Mouse (Mus musculus): ENCODE measurements at regions not wholly inside any gene's neighbourhood (a gene's known extent, or its start where the extent isn't known, plus 50 kb on each side); places are given as distances from the start of the nearest gene placed in this dataset.

DNA sequence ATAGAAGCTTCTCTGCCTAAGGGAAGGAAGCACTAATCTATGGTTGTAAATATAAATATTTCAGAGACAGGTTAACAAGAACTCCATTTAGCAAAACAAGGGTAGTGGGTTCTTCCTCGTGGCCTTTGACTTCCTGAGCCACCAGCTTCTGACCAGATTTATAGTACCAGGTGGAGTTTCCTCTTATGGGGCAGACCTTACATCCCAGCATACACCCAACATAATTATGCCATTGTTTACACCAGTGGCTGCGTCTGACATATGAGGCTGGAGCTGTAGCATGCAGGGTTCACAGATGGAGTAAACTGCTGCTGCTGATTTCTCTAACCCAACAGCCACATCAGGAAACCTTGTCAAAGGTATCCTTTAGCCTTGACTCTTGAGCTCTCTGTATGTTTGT lies 75.5 kb downstream of the Trib2 start:
- DNase-seq = no peak

GRCm38 (mm10) chr12:15738989-15739388 lies 77.7 kb downstream of the Trib2 start:
- DNase-seq = peak; percentile 15

DNA sequence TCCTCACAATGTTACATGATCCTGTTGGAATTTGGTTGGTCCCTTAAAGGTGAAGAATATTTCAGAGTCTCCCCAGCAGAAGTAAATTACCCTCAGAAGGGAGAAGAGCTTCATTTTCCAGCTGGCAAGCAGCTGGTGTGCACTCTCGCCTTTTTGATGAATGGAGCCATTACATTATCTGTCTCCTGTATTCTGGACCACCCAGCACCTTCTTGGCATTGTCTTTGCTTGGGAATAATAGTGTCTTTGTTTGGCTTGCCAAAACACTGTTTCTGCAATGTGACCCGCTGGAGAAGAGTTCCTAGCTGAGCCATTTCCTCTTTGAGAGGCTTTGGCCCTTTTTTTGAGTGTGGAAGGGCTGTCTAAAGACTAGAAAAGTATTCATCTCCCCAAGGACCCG lies 85.5 kb downstream of the Trib2 start:
- no peak for DNase-seq

- no peak for DNase-seq
Observed at GRCm38 (mm10) chr12:15729696-15730095, 87.0 kb downstream of the Trib2 start.

- DNase-seq = no peak
Observed at GRCm38 (mm10) chr12:15723529-15723928, 93.2 kb downstream of the Trib2 start.

DNA sequence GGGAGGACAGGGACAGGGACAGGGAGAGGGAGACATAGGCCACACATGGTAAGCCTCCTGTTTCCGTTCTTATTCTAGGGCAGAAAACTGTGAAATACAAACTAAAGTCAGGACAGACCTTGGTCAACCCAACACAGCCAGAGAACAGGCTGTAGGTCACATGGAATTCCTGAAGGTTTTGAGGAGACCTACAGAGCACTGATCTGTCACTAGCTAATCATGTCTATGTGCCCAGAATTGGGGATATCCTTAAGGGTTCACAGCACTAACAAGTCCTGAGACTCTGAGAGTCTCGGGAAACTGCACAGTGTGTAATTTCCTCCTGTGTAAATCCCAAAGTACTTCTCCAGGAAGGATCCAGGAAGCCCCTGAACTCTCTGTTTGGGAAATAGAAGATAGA lies 94.6 kb downstream of the Trib2 start:
- no peak for DNase-seq

DNA sequence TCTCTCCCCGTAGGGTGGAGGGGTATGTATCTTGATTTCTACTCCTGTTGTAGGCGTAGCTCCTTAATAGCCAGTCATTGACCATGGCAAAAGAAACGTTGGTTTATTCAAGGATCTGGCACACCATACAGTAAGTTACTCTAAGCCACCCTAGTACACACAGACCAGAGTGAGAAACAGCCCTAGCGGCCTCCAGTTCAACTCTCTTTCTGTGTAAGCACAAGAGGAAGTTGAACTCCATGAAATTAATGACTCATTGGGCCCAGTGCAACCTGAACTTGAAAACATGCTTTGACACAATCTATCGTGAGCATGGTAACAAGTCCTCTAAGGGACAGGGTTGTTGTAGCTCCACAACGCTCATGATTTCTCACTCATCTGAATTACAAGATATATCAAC lies 96.6 kb downstream of the Trib2 start:
- DNase-seq = no peak

GRCm38 (mm10) chr12:15718827-15719226 lies 97.9 kb downstream of the Trib2 start:
- DNase-seq = peak; percentile 25

DNA sequence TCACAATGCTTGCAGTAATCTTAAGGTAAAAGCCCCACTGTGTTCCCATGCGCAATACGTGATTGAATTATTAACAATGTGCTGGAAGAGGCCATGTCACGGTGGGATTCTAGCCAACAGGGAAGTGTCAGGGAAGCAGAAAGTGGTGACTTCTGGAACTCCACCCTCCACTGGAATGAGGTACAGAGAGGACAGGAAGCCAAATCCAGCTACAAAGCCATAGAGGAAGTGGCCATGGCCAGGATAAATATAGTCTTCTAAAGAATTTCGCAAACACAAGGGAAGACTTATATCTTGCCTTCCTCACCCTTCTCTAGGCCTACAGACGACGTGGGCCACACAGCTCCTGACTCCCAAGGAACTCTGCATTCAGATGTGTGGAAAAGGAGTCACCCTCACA lies 98.7 kb downstream of the Trib2 start:
- DNase-seq = peak; percentile 53

DNA sequence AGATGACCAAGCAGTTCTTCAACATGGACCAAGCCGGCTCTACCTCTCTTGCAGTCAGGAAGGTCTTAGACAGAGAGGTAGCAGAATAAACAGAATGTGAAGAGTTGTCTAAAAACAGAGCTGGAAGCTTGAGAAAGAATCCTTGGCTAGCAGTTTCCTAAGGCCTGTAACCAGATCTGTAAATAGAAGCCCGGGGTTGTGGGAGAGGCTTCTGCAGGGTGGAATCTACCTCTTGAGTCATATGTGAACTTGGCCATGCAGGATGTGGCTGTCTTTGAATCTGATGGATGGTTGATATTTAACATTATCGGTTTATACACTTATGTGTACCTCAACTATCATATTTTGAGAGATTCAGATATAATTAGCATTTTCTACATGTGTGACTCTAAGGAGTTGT lies 99.4 kb downstream of the Trib2 start:
- no peak for DNase-seq

DNA sequence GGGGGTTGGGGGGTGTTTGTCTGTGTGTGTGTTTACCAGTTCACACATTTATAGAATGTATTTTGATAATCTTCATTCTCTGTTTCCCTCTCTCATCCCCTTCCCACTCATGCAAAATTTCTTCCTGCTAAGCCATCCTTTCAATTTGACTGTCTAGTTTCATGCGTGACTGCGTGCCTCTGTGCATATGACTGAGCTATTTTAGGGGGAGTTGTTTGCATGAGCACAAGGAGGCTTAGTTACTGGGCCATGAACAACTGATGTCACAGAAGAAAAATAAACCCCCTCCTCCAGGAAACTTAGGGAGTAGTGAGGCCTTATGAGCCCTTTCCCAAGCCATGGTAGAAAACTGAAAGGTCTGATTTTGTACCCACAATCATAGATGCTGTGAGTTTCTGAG lies 103.1 kb downstream of the Trib2 start:
- DNase-seq = no peak

GRCm38 (mm10) chr12:15707570-15708095 lies 109.1 kb downstream of the Trib2 start:
- no peak for DNase-seq

DNA sequence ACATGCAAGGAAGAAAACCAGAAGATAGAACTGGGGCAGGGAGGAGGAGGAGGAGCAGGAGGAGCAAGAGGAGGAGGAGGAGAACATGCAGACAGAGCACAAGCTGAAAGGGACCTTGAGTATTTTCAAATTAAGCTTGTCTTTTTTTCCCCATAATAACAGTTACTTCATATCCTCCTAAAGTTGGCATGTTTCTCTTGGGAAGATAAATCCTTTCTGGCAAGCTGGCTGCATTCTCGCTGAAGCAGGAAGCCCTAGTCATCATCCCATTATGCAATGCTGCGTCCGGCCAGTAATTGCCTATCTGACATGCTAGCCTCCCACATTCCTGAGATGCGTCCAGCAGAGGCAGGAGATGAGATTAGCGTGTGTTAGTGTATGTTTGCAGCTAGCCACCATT lies 112.3 kb downstream of the Trib2 start:
- DNase-seq = peak; percentile 81

GRCm38 (mm10) chr12:15702137-15702536 lies 114.6 kb downstream of the Trib2 start:
- no peak for DNase-seq

DNA sequence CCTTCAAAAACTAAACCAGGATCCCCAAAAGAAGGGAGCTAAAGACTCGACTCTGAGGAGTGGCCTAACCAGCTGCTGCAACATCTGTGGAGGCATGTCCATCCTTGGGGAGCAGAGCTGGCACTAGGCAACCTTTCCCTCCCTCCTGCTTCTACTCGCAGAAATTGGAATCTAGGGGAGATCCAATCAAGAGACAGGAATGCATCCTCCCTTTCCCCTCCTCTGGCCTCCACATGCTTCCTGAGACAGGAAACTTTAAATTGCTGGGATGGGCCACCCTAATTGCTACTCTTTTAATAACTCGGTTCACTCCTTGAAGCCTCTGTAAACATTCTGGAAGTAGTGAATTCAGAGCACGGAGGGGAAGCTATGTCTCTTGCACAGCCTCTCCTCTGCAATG lies 117.9 kb downstream of the Trib2 start:
- no peak for DNase-seq

DNA sequence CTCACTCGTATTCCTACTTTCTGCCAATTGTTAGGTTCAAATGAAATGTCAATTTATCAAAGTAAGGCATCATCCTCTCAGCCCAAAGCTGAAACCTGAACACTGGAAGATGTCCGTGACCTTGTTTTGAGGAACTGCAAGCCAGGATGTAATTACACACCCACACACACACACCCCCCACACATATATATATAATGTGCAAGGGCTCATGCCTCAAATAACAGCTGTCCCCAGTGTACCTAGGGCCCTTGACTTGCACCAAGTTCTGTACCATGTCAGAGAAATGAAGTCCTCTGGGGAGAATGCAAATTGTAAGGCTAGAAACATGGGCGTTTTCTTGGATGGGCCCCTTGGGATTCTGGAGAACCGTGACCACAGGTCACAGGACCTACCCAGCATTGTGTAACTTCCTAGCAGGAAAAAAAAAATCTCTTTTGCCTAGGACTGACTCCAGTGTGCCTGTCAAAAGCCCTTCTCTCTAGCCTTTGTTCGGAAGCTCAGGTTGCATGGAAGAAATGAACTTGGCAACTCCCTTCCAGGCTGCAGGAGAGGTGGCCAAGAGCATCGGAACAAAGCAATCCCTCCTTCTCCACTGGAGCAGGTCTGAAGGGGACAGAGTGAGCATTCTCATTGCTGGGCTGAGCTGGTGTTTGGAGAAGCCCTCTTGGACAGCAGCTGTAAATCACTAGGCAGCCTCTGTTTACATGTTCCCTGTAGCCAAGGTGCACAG lies 118.5 kb downstream of the Trib2 start:
- DNase-seq = peak; percentile 32

- no peak for DNase-seq
Observed at GRCm38 (mm10) chr12:15688342-15688741, 128.4 kb downstream of the Trib2 start.

- no peak for DNase-seq
Observed at GRCm38 (mm10) chr12:15684311-15684710, 132.4 kb downstream of the Trib2 start.

DNA sequence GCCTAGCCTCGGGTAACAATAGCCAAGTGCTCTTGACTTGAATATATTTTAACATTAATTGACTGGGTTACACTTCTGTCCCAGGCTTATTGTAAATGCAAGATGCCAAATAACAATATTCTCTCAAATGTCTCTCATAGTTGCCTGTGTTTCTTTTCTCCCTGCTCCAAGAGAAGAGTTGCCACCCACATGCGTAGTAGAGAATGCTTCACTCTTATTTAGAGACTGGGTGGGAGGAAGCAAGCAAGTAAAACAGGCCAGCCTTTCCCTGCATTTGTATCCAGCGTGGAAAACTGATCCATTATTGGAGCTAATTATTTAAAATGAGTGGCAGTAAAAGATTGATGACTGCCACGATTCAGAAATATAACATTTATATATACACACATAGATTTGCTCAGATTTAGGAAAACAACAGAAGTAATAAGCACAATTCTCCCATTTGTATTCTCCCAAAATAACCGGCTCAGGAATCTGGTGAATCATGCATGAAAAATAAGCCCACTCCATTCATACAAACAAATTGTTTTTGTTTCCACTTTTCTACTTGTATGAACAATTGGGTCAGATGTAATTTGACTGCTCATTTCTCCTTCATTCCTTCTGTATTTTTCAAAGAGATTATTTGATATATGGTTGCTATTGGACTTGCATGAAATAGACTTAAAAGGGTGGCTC lies 134.9 kb downstream of the Trib2 start:
- no peak for DNase-seq

DNA sequence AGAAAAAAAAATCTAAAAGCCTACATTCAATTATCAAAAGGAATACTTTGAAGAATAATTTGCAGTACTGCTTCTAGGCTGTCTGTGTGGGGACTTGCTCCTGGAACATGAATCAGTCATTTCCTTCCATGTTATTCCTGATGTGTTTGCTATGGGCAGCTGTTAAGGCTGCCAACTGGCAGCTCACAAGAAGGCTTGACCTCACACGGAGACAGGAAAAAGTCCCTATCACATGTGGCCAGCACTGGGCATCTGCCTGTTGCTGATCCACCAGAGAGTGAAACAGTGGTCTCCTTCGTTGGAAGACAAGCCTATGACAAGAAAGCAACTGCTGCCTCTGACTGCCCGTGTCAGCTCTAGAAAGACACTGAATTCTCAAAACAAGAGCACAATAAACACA lies 140.6 kb downstream of the Trib2 start:
- DNase-seq = no peak

- DNase-seq = no peak
Observed at GRCm38 (mm10) chr12:15659755-15660154, 157.0 kb downstream of the Trib2 start.

DNA sequence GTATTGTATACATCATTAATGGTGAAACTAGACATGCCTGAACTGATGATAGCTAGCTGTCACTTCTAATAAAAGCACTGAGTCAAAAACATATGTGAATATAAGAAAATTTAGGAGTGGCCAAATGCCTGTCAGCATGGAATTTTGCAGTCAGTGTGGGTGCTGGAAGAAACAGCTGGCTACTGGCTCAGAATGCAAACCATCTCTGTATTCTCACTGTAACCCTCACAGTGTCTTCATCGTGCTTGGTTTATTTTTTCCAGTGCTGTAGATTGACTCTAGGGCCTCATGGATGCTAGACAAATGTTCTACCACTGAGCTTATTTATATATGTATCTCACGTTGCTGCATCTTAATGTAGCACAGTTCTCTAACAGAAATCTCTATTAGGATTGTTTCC lies 157.4 kb downstream of the Trib2 start:
- no peak for DNase-seq

DNA sequence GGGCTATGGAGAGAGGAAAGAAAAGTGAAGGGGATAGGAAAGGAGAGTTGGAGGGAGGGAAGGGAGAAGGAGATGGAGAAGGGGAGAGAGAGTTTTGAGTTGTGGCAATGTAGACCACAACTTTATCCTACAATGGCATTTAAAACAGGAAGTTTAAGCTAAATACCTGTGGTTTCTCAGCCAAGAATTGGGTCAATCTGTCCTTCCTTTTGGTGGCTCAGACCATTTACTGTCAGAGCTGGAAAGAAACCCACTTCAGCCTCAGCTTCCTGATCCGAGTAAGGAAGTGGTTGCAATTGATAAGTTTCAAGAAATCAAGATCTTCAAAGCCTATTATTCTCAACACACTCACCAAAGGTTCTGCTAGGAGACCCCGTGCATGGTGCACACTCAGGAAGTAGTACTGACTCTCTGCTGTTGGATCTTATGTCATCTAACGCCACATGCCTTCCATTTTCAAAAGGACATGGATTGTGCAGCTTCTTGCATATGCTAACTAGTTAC lies 158.9 kb downstream of the Trib2 start:
- no peak for DNase-seq

DNA sequence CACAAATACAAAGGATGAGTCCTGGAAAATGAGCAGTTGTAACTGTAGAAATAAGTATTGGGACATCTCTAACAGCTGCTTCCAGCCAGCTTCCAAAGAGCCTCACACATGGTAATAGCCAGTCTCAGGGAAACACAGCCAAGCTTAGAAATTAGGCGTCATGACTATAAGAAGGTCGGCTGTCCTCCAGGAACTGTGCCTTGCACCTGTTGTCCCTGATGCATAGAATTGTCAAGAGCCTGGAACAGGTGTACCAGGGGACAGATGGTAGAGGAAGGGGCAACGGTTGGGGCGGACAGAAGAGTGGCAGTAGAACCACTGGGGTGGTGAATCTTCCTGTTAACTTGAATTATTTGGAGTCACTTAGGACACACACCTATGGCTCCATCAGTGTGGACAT lies 162.1 kb downstream of the Trib2 start:
- DNase-seq = no peak

All from adrenal gland, postnatal 14 days (tissue).